In the genomic region with DNA sequence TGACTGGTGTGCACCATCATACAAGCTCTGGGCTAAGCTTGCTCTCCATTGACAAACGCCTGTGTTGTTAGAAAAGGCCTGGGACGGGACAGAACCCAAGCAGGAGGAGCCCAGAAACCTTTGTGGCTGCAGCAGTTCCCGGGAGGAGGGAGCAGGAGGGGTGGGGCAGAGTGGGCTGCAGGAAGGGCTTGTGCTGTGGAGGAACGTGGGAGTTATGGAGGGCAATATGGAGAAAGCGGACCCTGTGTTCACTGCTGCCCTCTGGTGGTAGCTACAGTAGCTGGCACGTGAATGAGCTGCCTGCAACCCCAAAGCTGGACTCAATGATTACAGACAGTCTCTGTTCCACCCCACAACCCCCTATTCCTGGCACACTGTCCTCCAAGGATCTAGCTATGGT, we compare ENCODE assay signal across 8 mouse cellular contexts. TPM values are rescaled to one million over a fixed set of nuclear protein-coding genes. Genes with fewer than 3 reads are reported as not detected.
DNase-seq lines count a peak whose midpoint lies in the region; ATAC-seq and TF ChIP-seq lines count a peak whose summit lies in the region.

No protein-coding gene starts in this region.

- no peak overlapping the region for H3K4me3 ChIP-seq in G1E (ENCODE audit: low read depth, low read length)
- H3K4me3 ChIP-seq in neural tube, embryonic 11.5 days (ENCODE audit: low read depth, low read length): no peak overlapping the region

- peak; percentile 63 to 72 for DNase-seq in left cerebral cortex, adult 18-20 months (ENCODE audit: low spot score in 2 of 2)
- no peak for DNase-seq in left cerebral cortex, adult 8-10 months (ENCODE audit: low spot score in 2 of 2)
- DNase-seq in G1E (ENCODE audit: low spot score): no peak
- DNase-seq in cerebellum, adult 11-12 months: peak; percentile 72
- peak; percentile 68 for DNase-seq in gastrocnemius, postnatal 14 days
- DNase-seq in left cerebral cortex, postnatal 25 days (ENCODE audit: low spot score in 2 of 2): peak; percentile 73 to 75
- peak; percentile 75 for DNase-seq in neural tube, embryonic 11.5 days (ENCODE audit: low spot score)
- DNase-seq in thymus, postnatal 36 days: peak; percentile 67 to 70

- intact Hi-C loops in gastrocnemius, postnatal 14 days (cut with DNase I; ENCODE audit: low total_unique reads): loop anchor here (2.0 kb wide), 1 partner anchor 123 kb away; no protein-coding TSS in a partner anchor
- intact Hi-C loops in left cerebral cortex, postnatal 25 days (cut with DNase I): loop anchor here (1.0 to 5.0 kb wide), 3 partner anchors 54 to 122 kb away; partner anchors contain the start of gene Gm20219

- TF ChIP-seq CTCF in G1E (IDR thresholded peaks at IDR 0.05; ENCODE audit: low read depth, low read length): peak; percentile 53

- H3K27ac ChIP-seq in neural tube, embryonic 11.5 days (ENCODE audit: low read depth, low read length): no peak overlapping the region

- H3K9me3 ChIP-seq in G1E (replicated peaks): peaks cover 25% of the 10 kb centered on the region
- H3K9me3 ChIP-seq in neural tube, embryonic 11.5 days (ENCODE audit: control insufficient read depth, low read length): no peaks in the 10 kb centered on the region

- ATAC-seq in G1E (ENCODE audit: extremely low read depth, insufficient number of reproducible peaks, low FRiP score, poor library complexity, severe bottlenecking): no peak
- no peak for ATAC-seq in neural tube, embryonic 11.5 days (ENCODE audit: insufficient read depth, low FRiP score, low TSS enrichment)

- 20% methylated on average over 6 of the region's 6 CpGs for WGBS in neural tube, embryonic 11.5 days

- H3K36me3 ChIP-seq in G1E (replicated peaks): no peaks in the 10 kb centered on the region
- no peaks in the 10 kb centered on the region for H3K36me3 ChIP-seq in neural tube, embryonic 11.5 days (ENCODE audit: control insufficient read depth, insufficient read depth, low read length)

- peaks cover 40% of the 10 kb centered on the region for H3K4me1 ChIP-seq in G1E (ENCODE audit: insufficient read depth, low read depth, low read length)
- peaks cover 4% of the 10 kb centered on the region; the same call in 1 of the 2 replicates for H3K4me1 ChIP-seq in neural tube, embryonic 11.5 days (ENCODE audit: control insufficient read depth, insufficient read depth, low read length)

- H3K4me2 ChIP-seq in neural tube, embryonic 11.5 days (ENCODE audit: low read depth): no peak overlapping the region

- H3K9ac ChIP-seq in neural tube, embryonic 11.5 days (ENCODE audit: low read length): no peak overlapping the region

- peaks cover 56% of the 10 kb centered on the region for H3K27me3 ChIP-seq in G1E (ENCODE audit: insufficient read depth, low read length)
- no peaks in the 10 kb centered on the region for H3K27me3 ChIP-seq in neural tube, embryonic 11.5 days (ENCODE audit: control insufficient read depth, insufficient read depth, low read length)

RNA-seq across cellular contexts. Expression of gene Ptprs, which starts 3.1 kb away (rescaled TPM):
- 100 to 1,000 TPM; 588 to 594 TPM for total RNA-seq in left cerebral cortex, adult 18-20 months (2021)
- total RNA-seq in left cerebral cortex, adult 8-10 months (2022): 100 to 1,000 TPM; 559 to 588 (median 565) TPM
- total RNA-seq in G1E (2014; fragmentation: Nextera tagmentation): 70.5 and 77.2 TPM in 2 replicates
- 16.4 and 16.7 TPM in 2 replicates for total RNA-seq in G1E (2017)
- polyA plus RNA-seq in G1E (2012): 83.6 and 90.8 TPM in 2 replicates
- total RNA-seq in gastrocnemius, postnatal 14 days (2021): 10 to 100 TPM; 38.2 to 44.4 TPM
- 100 to 1,000 TPM; 621 to 622 TPM for total RNA-seq in left cerebral cortex, postnatal 25 days (2021)
- 164 and 174 TPM in 2 replicates for polyA plus RNA-seq in neural tube, embryonic 11.5 days (2014; fragmentation: Nextera tagmentation; extraction: Ambion mirVana)

RNA-seq across cellular contexts. Expression of gene Znrf4, which starts 32.9 kb away (rescaled TPM):
- not detected for total RNA-seq in left cerebral cortex, adult 18-20 months (2021)
- not detected for total RNA-seq in left cerebral cortex, adult 8-10 months (2022)
- not detected in 2 replicates for total RNA-seq in G1E (2014; fragmentation: Nextera tagmentation)
- 0.17 TPM in 1 of 2 replicates, not detected in the other for total RNA-seq in G1E (2017)
- not detected in 2 replicates for polyA plus RNA-seq in G1E (2012)
- total RNA-seq in gastrocnemius, postnatal 14 days (2021): not detected
- total RNA-seq in left cerebral cortex, postnatal 25 days (2021): not detected
- polyA plus RNA-seq in neural tube, embryonic 11.5 days (2014; fragmentation: Nextera tagmentation; extraction: Ambion mirVana): not detected in 2 replicates

Comparison
In these comparisons a context has a peak if more than half of its experiments do, and no peak if none do; other contexts are left out.
1. DNase-seq: peak in left cerebral cortex, adult 18-20 months (2 of 2), cerebellum, adult 11-12 months (single experiment), gastrocnemius, postnatal 14 days (single experiment), left cerebral cortex, postnatal 25 days (2 of 2), neural tube, embryonic 11.5 days (single experiment) and thymus, postnatal 36 days (2 of 2); none in left cerebral cortex, adult 8-10 months (0 of 2) and G1E (single experiment).
2. RNA of gene Ptprs, which starts 3.1 kb away (total RNA-seq): 621 to 622 TPM in left cerebral cortex, postnatal 25 days, 588 to 594 TPM in left cerebral cortex, adult 18-20 months and 559 to 588 TPM in left cerebral cortex, adult 8-10 months; 16.4 to 77.2 TPM in G1E and 38.2 to 44.4 TPM in gastrocnemius, postnatal 14 days; every median in the first group is over 4 times any median in the second.